Mouse (Mus musculus) liver, postnatal 0 days (tissue): ENCODE data around the gene Ppdpf.

Experiments used
- CTCF ChIP-seq: sonication (generic); IDR thresholded peaks from 2 replicates; pipeline ENCODE4 v1.5.1; 2016; ENCODE audit warnings: antibody characterized with exemption, low read depth
- EP300 ChIP-seq: IDR thresholded peaks from 2 replicates; pipeline ENCODE4 v1.6.1; 2016; ENCODE audit warnings: antibody characterized with exemption, low read depth, mild to moderate bottlenecking

- TF ChIP-seq CTCF (no peak), EP300 (no peak)
These were observed 37.9 kb downstream of the Ppdpf start for GRCm38 (mm10) chr2:181224994-181225393.
